Mouse (Mus musculus) inflammation-experienced regulatory T-cells, adult 6 months (primary cell): Measurements from ENCODE around the gene Pmch. TPM values are rescaled to one million over a fixed set of nuclear protein-coding genes. Genes with fewer than 3 reads are reported as not detected.

Source experiments
- ATAC-seq: one replicate; pipeline ENCODE4 v1.8.0; 2017
- polyA plus RNA-seq, 3 experiments: library from polyadenylated mRNA; unstranded; fragments of 100-300 nt; shearing (Covaris generic); gene quantifications; one replicate each; pipeline ENCODE4 v1.2.1; 2017

The Pmch gene
- under 1 TPM in 1 of 3 experiments, not detected in 2; 0.55 TPM for polyA plus RNA-seq

GRCm38 (mm10) chr10:88090772-88091171 lies at the start of gene Pmch:
Pmch (plus strand) TSS chr10:88091072.
- no peak for ATAC-seq

- no peak for ATAC-seq
Measured at GRCm38 (mm10) chr10:88044297-88044696, 46.6 kb upstream of the Pmch start.

GRCm38 (mm10) chr10:88046098-88046771 lies 44.6 kb upstream of the Pmch start:
- no peak for ATAC-seq

DNA sequence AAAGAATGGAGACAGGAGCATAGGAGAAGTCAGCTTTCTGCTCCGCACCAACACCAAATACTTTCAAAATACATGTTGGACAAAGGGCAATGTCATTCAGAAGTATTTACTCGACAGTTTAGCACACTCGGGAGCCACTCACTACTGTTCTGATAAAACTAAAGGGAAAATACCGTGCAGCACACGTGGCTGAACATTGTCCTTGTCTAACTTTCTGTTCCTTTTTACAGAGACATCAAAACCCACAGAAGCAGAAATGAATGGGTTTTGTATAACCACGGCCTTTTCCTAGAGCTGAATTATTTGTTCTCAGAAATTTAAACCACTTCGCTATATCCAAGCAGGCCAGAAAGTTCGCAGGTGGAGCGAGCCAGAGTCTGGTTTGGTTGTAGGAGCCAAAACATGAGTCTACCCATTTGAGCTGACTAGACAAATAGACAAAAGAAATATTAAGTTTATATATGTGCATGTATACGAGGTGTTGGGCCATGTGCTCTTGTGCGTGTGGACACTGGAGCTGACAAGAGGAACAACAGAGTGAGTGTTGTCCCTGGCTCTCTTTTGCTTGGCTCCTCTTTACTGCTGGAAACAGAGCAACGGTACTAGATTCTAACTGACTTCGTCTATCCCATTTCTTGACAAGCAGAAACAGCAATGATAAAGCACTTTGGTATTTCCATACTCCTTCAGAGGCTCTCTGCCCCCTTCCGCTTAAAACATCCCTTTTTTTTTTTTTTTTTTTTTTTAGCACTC lies 36.5 kb upstream of the Pmch start:
- ATAC-seq: no peak

GRCm38 (mm10) chr10:88056950-88057649 lies 33.8 kb upstream of the Pmch start:
- ATAC-seq: no peak

GRCm38 (mm10) chr10:88063436-88063835 lies 27.4 kb upstream of the Pmch start:
- no peak for ATAC-seq

- no peak for ATAC-seq
Measured at GRCm38 (mm10) chr10:88064872-88065271, 26.0 kb upstream of the Pmch start.

GRCm38 (mm10) chr10:88067377-88067776 lies 23.5 kb upstream of the Pmch start:
- no peak for ATAC-seq

DNA sequence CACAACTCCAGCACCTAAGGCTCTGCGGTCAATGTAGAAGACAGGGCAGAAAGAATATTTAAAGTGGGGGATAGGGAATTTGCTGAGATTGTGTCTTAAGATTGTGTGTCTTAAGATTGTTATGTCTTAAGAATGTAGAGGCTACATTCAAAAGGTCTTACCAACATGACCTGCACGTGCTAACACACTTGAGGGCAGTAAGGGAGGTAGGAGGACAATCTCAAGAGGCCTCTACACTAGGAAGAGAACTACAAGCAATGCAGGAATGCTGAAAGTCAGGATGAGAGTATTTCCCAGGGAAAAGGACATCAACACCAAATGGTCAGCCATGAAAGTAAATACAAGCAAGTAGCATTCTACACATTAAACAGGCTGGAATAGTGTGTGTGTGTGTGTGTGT lies 15.3 kb downstream of the Pmch start:
- no peak for ATAC-seq

GRCm38 (mm10) chr10:88113290-88113689 lies 22.4 kb downstream of the Pmch start:
- no peak for ATAC-seq

DNA sequence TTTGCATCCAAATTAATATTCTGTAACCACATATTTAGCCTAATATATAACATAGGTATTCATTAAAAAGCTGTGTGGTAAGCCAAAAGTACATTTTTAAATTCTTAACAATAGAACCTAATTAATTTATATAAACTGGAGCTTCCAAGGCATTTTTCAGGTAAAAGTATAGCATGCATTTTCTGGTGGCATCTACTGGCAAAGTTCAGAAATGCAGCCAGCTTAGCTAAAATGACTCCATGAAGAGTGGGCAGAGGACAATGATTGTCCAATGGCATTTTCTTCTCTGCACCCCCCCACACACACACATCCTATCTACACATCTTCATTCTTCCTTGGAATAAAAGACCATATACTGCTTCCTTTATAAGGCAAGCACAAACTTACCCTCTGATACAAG lies 28.8 kb downstream of the Pmch start:
- ATAC-seq: no peak

GRCm38 (mm10) chr10:88135630-88136029 lies 44.8 kb downstream of the Pmch start:
- no peak for ATAC-seq

Other genes starting within 250 kb of the Pmch start
- gene Igf1, start 232.8 kb upstream of the Pmch start, polyA plus RNA-seq: under 1 TPM in 2 of 3 experiments, not detected in 1; 0.24 to 0.45 TPM
- gene Parpbp, start 55.9 kb downstream of the Pmch start, polyA plus RNA-seq: 10 to 100 TPM in 1 of 3 experiments, 1 to 10 TPM in 2; 1.2 to 20.6 (median 1.6) TPM
- 10 to 100 TPM; 34.8 to 67.8 (median 41.4) TPM for gene Nup37, start 55.9 kb downstream of the Pmch start, polyA plus RNA-seq
- 100 to 1,000 TPM; 103 to 112 (median 104) TPM for gene Washc3, start 110.0 kb downstream of the Pmch start, polyA plus RNA-seq